Mouse (Mus musculus): ENCODE results near the gene Fam118b.

Fam118b gene

DNA sequence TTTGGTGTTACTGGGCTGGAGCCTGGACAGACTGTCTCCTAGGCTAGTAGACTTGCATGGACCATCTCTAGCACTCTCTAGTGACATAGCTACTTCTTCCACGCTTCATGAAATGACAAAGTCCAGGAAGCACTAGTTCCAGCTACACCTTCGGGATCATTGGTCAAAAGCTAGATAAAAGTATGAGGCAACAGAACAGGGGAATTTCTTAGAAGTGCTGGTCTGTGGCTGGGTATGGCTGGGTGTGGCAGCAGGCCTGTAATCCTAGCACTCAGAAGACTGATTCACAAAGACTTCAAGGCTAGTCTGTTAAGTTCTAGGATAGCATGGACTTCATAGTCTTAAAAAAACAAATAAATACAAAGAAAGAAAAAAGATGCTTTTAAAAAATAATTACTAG lies 4.2 kb downstream of the Fam118b start:
- no peak for DNase-seq

DNA sequence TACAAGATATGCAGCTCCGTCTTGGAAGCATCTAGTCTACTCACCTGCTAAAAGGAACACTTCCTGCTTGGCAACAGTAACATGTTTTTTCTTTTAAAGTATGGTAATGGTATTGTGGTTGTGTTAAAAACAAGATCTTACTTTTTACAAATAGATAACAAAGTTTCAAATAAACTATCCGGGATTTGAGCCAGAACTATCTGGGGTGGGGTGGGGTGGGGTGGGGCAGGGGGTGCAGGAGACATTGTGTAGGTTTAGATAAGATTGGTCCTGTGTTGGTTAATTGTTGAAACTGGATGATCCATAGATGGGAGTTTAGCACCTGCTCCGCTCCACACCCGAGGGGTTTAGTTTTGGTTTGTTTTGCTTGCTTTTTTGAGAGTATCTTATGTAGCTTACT lies 5.2 kb downstream of the Fam118b start:
- no peak for DNase-seq

- no peak for DNase-seq
These were observed 10.2 kb downstream of the Fam118b start for GRCm38 (mm10) chr9:35257365-35257764.

GRCm38 (mm10) chr9:35249476-35249875 lies 18.1 kb downstream of the Fam118b start:
- no peak for DNase-seq

- DNase-seq, result no peak
These were observed 20.2 kb downstream of the Fam118b start for GRCm38 (mm10) chr9:35247405-35247804.

GRCm38 (mm10) chr9:35239734-35240133 lies 27.9 kb downstream of the Fam118b start:
- DNase-seq, result no peak

- no peak for DNase-seq
These were observed 28.6 kb downstream of the Fam118b start for GRCm38 (mm10) chr9:35238915-35239571.

DNA sequence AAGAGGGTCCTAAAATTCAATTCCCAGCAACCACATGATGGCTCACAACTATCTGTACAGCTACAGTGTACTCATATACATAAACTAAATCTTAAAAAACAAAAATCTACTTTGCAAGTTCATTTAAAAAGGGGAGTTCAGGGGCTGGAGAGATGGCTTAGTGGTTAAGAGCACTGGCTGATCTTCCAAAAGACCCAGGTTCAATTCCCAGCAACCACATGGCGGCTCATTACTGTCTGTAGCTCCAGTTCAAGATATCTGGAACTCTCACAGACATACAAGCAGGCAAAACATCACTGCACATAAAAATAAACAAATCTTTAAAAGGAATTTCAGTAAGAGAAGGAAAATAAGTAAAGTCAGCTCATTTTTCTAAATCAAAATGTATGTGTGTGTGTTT lies 29.2 kb downstream of the Fam118b start:
- no peak for DNase-seq

DNA sequence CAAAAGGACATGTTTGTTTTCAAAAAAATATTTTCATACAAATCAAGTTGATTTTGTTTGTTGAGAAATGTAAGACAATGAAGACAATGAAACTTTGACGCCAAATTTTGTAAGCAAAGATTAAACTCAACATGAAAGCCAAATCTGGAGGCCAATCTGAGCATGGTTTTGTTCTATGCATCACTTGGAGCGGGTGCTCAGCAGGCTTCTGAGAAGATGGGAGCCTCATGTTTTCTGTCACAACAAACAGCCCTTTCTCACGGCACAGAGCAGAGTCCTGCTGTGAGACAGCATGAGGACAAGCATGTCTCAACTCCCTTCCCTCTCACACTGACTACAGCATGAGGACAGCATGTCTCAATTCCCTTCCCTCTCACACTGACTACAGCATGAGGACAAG lies 31.6 kb downstream of the Fam118b start:
- no peak for DNase-seq

DNA sequence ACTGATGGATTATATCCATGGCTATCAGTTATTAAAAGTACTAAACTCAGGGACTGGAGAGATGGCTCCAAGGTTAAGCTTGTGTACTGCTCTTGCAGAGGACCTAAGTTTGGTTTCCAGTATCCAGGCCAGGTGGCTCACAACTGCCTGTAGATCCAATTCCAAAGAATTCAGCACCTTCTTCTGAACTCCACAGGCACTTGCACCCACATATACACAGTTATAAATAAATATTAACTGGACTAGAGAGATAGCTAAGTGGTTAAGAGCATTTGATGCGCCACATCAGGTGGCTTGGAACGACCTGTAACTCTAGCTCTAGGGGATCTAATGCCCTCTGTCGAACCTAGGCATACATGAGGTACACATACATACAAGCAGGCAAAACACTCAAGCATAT lies 38.9 kb downstream of the Fam118b start:
- DNase-seq, result no peak

DNA sequence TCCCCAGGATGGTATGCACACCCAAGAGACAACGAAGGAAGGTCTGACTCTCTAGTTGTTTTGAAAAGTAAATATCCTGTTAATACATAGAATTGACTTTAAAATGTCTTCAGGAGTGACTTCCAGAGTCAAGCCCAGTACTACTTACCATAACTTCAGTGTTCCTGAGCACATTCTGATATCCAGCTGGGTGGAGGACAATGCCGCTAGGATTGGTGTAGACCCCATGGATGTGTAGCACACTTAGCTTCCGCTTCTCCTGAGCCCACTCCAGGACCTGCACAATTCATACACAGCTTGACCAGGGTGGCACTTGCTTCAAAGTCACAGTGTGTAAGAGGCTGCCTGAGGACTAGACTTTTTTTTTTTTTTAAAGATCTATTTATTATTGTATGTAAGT lies 44.1 kb downstream of the Fam118b start:
- DNase-seq, result no peak

- DNase-seq, result no peak
These were observed 49.6 kb downstream of the Fam118b start for GRCm38 (mm10) chr9:35217963-35218362.

- DNase-seq, result peak in 1 of 2 experiments; percentile 28
These were observed 55.8 kb downstream of the Fam118b start for GRCm38 (mm10) chr9:35211573-35212511.

DNA sequence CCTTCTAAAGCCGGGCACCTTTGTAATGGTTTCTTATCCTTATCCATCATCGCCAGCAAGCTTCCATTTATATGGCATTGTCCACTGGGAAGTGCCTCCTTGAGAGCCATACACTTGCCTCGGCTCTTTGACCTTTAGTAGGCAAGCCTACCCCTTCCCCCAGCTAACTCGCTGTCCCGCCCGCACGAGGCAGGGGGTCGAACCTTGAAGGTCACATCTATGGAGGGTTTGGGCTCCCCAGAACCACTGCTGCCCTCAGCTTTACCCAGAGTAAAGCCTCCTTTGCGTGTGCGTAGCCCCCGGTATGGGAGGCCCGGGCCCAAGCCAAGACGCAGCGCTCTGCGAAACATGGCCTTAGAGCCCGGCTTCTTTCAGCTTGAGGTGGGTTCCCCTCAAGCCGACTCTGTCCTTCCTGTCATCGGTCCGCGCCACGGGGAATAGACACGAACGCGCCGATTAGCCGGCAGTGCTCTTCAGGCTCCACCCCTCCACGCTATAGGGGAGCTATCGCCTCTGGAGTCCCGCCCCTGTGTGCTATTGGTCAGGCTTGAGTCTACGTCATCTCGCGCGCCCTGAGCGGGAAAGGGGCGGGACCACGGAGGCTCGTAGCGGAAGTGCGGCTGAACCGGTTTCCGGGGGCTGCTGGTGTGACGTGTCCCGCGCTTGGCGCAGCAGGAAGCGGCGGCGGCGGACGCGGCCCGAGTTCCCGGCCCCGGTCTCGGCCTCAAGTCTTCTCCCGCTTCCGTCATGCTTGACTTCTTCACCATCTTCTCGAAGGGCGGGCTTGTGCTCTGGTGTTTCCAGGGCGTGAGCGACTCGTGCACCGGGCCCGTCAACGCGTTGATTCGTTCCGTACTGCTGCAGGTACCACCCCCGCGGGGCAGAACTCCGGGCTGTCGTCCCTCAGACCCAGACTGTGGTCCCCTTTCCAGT lies 56.8 kb downstream of the Fam118b start, which contains the start of gene Foxred1:
TSS of gene Foxred1 (minus strand) at position 514 of the 933 bp plus-strand sequence.
- DNase-seq, result peak; percentile 98 to 99

- peak; percentile 22 to 58 for DNase-seq
These were observed 63.2 kb downstream of the Fam118b start for GRCm38 (mm10) chr9:35204421-35204820.

DNA sequence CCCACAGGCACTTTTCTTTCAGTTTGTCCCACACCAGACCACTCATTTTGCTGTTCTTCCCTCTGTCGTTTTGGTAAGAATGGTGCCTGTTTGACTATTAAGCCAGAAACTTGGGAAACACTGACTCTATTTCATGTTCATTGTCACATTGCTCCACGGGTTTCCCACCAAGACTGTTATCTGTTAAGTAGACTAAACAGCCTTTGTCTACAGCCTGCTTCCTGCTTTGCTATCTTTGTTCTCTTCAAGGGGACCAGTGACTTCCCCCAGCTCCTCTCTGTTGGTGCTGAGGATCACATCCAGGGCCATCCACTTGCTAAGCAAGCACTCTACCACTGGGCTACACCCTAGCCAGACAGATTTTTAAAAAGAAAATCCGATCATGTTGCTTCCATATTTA lies 64.1 kb downstream of the Fam118b start:
- no peak for DNase-seq

GRCm38 (mm10) chr9:35200529-35201060 lies 67.0 kb downstream of the Fam118b start:
- no peak for DNase-seq

- DNase-seq, result peak; percentile 92 to 95
These were observed 67.7 kb downstream of the Fam118b start, which contains the start of the genes Srpr and Tirap for GRCm38 (mm10) chr9:35199772-35200471. Srpr (plus strand) TSS chr9:35200175. Tirap (minus strand) TSS chr9:35200291.

GRCm38 (mm10) chr9:35198945-35199771 lies 68.4 kb downstream of the Fam118b start:
- DNase-seq, result no peak

GRCm38 (mm10) chr9:35198351-35198750 lies 69.3 kb downstream of the Fam118b start:
- no peak for DNase-seq

DNA sequence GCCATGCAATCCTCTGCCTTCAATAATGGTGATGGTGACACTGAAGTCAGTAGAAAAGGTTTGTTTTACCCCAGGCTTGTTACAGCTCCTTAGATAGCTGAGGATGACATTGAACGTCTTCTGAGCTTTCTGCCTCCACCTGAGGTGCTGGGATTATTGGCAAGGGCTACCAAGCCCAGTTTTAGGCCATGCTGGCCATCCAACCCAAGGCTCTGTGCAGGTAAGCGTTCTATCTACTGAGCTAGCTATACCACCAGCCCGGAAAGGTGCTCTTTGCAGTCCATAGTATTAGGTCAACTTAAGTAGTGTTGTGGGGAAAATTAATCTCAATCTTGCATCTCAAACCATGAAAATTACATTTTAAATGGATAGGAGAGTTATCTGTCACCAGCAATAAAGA lies 70.0 kb downstream of the Fam118b start:
- no peak for DNase-seq

Data from cerebellum, postnatal 25 days (tissue).